Mouse (Mus musculus) cerebellum, adult 9-11 months (tissue): Measurements from ENCODE around the gene Ctla4.

Source experiments
- DNase-seq: peaks from one replicate; pipeline ENCODE4 v3.0.0; 2022

Gene Ctla4

DNA sequence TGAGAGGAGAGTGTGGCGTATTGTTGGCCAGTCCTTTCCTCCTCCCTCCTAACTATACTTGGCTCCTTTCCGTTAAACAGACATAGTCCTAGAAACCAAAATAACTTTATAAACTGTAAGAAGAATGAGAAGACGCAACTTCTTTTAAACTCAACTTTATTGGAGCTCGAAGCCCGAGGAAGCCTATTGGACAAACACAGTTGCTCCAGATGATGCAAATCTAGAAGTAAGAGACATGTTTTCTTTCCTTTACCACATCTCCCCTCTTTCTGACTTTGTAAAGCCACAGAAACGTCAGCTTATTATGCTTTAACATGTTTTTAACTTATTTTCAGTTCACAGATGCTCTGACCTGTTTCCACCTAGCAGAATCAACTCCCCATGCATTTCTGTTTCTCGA, at the start of gene Ctla4:
Ctla4 (plus strand) TSS at position 20 of the 400 bp plus-strand sequence.
- no peak for DNase-seq

DNA sequence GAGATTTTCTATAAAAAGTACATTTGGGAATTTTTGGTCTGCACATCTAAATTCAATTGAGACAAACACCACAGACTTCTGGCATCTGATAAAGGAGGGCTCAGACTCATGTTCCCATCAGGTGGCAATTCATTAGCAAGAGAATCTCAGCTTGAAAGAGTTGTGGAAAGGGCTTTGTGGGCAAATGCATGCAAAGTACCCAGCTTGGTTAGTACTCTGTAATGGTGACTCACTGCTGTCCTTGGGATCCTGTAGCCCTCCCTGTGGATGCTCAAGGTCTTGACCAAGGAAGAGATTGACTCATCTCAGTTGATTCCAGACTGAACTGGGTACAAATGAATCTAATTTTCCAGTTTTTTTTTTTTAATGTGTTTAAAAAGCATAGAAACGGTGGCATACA, 47.6 kb upstream of the Ctla4 start:
- DNase-seq = no peak

GRCm38 (mm10) chr1:60845318-60846060, 41.3 kb upstream of the Ctla4 start:
- DNase-seq = no peak

DNA sequence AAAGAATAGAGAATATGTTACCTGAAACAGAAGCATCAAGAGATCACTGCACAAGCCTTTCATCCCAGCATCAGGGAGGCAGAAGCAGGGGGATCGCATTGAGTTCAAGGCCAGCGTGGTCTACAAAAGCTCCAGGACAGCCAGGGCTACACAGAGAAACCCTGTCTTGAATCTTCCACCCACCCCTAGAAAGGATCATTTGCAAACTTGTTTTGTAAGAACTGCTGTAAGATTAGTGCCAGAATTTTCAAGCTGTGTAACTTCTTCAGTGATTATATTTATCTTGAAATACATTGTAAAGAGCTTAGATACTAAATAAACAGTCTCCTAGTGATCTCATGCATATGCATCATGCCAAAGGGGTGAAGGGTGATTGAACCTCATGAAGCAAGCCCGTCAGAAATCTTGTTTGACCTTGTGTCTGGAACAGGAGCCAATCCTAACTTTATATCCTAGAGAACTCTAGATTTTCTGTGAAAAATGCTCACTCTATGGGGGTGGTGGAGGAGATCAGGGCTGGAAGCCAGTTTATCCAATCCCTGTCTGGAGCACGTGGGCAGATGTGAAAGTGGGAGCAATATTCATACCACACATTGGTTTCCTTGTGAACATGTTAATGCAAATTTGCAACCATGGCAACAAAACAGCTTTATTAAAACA, 40.1 kb upstream of the Ctla4 start:
- no peak for DNase-seq

DNA sequence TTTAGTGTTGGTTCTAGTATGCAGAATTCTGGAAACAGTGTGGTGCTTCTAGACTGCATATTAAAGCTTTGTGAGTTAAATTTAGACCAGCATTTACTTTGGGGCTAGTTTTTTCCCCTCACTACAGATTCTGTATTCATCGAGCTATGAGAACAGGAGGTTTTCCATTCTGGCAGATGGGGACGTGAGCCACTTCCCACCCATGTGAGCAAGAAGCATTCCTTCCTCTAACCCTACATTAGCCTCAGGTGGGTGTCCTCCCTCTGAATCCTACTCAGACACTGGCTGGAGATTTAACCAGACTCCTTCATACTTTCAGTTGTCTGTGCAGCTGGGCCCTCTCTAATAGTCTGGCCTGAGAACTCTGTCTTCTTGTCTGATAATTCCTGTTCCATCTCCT, 37.7 kb upstream of the Ctla4 start:
- DNase-seq = no peak

GRCm38 (mm10) chr1:60849816-60850215, 37.0 kb upstream of the Ctla4 start:
- DNase-seq = no peak

DNA sequence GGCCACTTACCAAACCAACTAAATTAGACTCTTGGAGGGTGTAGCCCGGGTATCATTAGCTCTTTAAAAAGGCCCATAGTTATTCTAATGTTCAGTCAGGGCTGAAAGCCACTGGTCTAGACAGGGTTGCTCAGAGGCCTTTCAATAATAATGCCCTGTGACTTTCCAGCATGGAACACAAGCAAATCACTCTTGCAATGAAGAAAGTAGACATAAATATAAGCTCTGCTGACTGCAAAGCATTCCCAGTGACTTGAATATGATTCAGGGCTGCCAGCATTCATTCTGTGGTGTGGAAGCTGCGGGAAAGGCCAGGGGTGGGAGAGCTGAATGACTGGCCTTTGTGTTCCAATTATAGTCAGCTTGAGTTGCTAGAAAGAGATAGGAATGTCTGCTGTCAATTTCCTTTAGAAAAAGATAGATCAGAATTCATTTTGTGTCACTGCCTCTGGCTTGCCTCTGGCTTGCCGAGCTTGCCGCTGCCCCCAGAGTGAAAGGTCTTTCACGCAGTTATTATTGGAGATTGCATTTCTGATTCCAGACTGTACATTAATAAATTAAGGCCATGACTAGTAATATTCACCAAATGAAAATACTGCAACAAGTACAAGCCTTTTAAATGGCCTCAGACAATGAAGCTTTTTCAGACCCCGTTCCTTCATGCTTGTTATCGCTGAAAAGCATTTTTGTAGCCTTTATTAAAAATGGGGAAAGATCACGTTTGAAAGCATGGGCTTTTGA, 35.6 kb upstream of the Ctla4 start:
- no peak for DNase-seq

GRCm38 (mm10) chr1:60852075-60852769, 34.6 kb upstream of the Ctla4 start:
- no peak for DNase-seq

DNA sequence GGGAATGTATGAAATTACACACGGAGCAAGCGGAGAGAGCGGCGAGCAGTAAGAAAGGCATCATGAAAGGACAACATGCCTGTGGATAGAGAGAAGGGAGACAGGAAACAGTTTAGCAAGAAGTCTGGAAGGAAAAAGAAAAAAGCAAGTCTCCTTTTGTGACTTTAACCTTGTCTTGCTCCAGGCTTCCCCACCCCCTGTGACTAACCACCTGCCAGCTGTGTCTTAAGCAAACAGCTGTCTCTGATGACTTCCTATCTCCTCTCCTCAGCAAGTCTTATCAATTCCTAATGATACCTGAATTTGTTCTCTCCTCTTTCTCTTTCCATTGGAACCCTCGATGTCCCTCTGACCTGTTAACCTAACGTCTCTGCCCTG, 34.0 kb upstream of the Ctla4 start:
- no peak for DNase-seq

DNA sequence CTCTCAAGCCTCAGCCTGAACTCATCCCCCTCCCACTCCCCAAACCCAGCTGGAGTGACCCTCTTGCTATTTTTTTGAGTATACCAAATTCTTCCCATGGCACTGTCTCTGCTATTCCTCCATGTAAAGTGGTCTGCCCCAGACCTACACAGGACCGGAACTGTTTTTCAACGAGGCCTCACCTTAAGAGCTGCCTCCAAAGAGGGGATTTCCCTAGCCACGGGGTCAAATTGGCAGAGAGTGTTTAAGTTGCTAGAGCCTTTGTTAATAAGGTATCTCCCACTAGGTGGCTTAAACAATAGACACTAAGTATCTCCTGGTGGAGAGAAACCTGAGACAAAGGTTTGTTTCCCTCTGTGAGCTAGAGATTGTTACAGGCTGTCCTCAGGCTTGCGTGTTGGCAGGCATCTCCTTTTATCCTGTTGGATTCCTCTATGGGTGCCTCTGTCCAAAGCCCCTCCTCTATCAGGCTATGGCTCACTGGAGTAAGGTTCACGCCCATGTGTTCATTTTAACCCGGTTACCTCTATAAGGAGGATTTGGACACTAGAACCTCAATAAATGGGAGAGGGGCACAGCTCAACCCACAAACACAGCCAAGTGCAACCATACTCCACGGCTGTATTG, 33.4 kb upstream of the Ctla4 start:
- DNase-seq = no peak

DNA sequence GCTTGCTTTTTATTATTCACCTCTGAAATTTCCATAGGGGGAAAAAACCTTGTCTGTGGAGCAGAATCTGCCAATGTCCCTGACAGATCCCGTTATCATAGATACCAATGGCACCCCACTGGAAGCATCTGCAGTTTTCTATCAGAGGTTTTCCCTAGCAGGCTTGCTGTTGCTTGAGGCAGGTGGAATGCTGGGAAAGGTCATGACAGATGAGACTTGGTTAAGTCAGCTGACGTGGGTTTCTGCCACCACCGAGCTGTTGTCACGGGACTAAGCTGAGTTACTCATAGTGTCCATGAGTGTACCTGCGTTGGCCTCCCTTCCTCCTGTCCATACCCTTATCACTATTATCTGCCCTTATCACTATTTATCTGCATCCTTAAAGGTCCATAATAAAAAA, 32.8 kb upstream of the Ctla4 start:
- no peak for DNase-seq

- no peak for DNase-seq
Observed at GRCm38 (mm10) chr1:60857351-60858220, 29.2 kb upstream of the Ctla4 start.

- no peak for DNase-seq
Observed at GRCm38 (mm10) chr1:60859159-60859558, 27.6 kb upstream of the Ctla4 start.

DNA sequence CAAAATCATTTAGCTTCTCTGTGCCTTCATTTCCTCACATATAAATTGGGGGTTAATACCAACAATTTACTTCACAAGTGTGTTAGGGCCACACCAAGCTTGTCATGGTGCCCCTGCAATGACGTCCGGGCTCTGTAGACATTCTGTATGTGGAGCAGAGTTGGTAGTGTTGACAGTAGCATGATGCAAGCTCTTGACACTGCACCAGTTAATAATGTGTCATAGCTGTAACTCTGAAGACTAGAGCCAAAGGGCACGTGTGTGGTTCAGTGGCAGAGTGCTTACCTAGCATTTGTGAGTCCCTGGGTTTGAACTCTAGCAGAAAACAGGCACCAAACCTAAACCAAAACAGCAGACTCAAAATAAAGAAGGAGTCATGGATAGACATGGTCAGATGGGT, 27.0 kb upstream of the Ctla4 start:
- no peak for DNase-seq

- peak; percentile 17 for DNase-seq
Observed at GRCm38 (mm10) chr1:60860357-60860946, 26.3 kb upstream of the Ctla4 start.

GRCm38 (mm10) chr1:60860955-60861354, 25.8 kb upstream of the Ctla4 start:
- DNase-seq = no peak

GRCm38 (mm10) chr1:60861431-60861830, 25.4 kb upstream of the Ctla4 start:
- no peak for DNase-seq

GRCm38 (mm10) chr1:60862510-60862909, 24.3 kb upstream of the Ctla4 start:
- DNase-seq = no peak

DNA sequence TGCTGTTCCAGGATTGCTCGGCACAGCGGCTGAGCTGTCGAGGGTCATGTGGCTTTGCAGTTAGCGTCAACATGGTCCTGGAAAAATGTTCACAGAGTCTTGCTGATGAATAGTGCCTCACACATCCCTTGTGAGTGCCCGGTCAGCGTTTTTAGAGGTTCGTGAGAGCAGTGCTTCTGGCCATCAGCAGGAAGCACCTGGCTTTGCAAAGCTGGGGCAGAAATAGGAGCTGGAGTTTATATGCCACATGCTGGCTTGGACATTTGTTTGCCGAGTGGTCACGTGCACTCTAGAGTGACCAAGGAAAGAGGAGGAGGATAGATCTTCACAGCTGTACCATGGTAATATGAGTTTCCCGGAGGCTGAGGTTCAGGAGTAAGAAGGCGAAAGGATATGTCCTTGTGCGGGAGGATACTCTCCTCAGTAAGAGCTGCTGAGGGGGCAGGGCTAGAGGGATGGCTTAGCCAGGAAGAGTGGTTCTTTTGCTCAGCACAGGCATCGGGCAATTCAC, 23.8 kb upstream of the Ctla4 start:
- DNase-seq = no peak

DNA sequence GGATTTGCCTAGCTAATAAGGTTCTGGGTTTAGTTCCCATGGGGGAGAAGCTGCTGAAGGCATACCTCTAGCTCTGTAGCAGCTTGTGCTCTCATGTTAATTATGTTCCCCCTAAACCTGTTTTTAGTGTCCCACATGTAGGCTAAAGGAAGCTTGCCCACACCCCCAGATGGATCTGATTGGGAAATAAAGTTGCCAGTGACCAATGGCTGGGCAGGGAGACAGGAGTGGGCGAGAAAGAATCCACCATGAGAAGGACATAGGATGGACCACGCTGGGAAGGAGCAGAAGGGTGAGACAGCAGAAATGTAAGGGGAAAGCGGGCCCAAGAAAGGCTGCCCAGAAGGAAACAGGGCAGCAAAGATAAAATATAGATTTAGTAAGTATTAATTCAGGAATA, 23.1 kb upstream of the Ctla4 start:
- DNase-seq = no peak

- no peak for DNase-seq
Observed at GRCm38 (mm10) chr1:60865167-60865566, 21.6 kb upstream of the Ctla4 start.
